Mouse (Mus musculus) hindbrain, embryonic 11.5 days (tissue): ENCODE measurements around the gene Cds1. TPM values are rescaled to one million over a fixed set of nuclear protein-coding genes. Genes with fewer than 3 reads are reported as not detected.

Experiments used
- ATAC-seq: fragments of 200-750 bp; cut with Nextera tagmentation; 2 replicates; pipeline ENCODE4 v1.8.0; 2017; ENCODE audit warnings: mild to moderate bottlenecking, moderate TSS enrichment, moderate library complexity; ENCODE audit not compliant: low FRiP score
- DNase-seq: peaks from one replicate; pipeline ENCODE4 v3.0.0-alpha.2; 2015; ENCODE audit warnings: low spot score
- H3K27ac ChIP-seq: fragments of 300-500 bp; sonication (generic); 2 replicates; pipeline ENCODE4 v1.5.1; 2014; ENCODE audit warnings: mild to moderate bottlenecking, low read depth, low read length
- H3K27me3 ChIP-seq: fragments of 300-500 bp; sonication (generic); 2 replicates; pipeline ENCODE4 v1.6.1; 2014; ENCODE audit warnings: mild to moderate bottlenecking, low read length, moderate library complexity, mixed read lengths; ENCODE audit not compliant: control insufficient read depth, insufficient read depth
- H3K36me3 ChIP-seq: fragments of 300-500 bp; sonication (generic); 2 replicates; pipeline ENCODE4 v1.6.1; 2014; ENCODE audit warnings: mild to moderate bottlenecking, low read length, moderate library complexity, mixed read lengths; ENCODE audit not compliant: control insufficient read depth, insufficient read depth
- H3K4me1 ChIP-seq: fragments of 300-500 bp; sonication (generic); replicated peaks from 2 replicates; pipeline ENCODE4 v1.6.1; 2014; ENCODE audit warnings: low read length, mixed read lengths; ENCODE audit not compliant: control insufficient read depth, insufficient read depth
- H3K4me2 ChIP-seq: fragments of 300-500 bp; sonication (generic); replicated peaks from 2 replicates; pipeline ENCODE4 v1.6.1; 2014; ENCODE audit warnings: mild to moderate bottlenecking, low read depth, low read length
- H3K4me3 ChIP-seq: fragments of 300-500 bp; sonication (generic); 2 replicates; pipeline ENCODE4 v1.5.1; 2014; ENCODE audit warnings: low read depth, low read length
- H3K9ac ChIP-seq: fragments of 300-500 bp; sonication (generic); 2 replicates; pipeline ENCODE4 v1.6.1; 2014; ENCODE audit warnings: low read depth, low read length
- H3K9me3 ChIP-seq: fragments of 300-500 bp; sonication (generic); 2 replicates; pipeline ENCODE4 v1.6.1; 2016; ENCODE audit warnings: low read length; ENCODE audit not compliant: control insufficient read depth
- WGBS: fragments of 180-500 bp; shearing (Covaris S2); extraction: QIAGEN DNeasy Blood & Tissue Kit; methylation state at CpG from one replicate; pipeline ENCODE4 v1.1.7; 2014; 5-methylcytosine and 5-hydroxymethylcytosine counted together
- polyA plus RNA-seq: library from polyadenylated mRNA; unstranded; fragments of >200 nt; fragmentation: Nextera tagmentation; extraction: Ambion mirVana; gene quantifications from 2 replicates; pipeline ENCODE4 v1.2.1, GENCODE M21; 2014

The Cds1 gene
- polyA plus RNA-seq, 1 experiment from 2014 or later: 2.2 TPM

- Histone ChIP-seq H3K4me3 (no peak overlapping the region), H3K4me1 (no peaks in the 10 kb centered on the region), H3K9me3 (no peaks in the 10 kb centered on the region), H3K27me3 (no peaks in the 10 kb centered on the region), H3K9ac (no peak overlapping the region), H3K4me2 (no peak overlapping the region), H3K27ac (no peak overlapping the region), H3K36me3 (no peaks in the 10 kb centered on the region)
- 89% methylated on average over 6 of the region's 6 CpGs for WGBS
- ATAC-seq: no peak
- DNase-seq: no peak
Measured at GRCm38 (mm10) chr5:101811296-101812169, 46.6 kb downstream of the Cds1 start.

- Histone ChIP-seq H3K4me3 (no peak overlapping the region), H3K4me2 (no peak overlapping the region), H3K4me1 (no peaks in the 10 kb centered on the region; the same call in 1 of the 2 replicates), H3K27ac (no peak overlapping the region), H3K9ac (no peak overlapping the region), H3K27me3 (no peaks in the 10 kb centered on the region), H3K36me3 (no peaks in the 10 kb centered on the region), H3K9me3 (no peaks in the 10 kb centered on the region)
- ATAC-seq (no peak), DNase-seq (no peak)
- 53% methylated on average over 7 of the region's 7 CpGs for WGBS
Measured at GRCm38 (mm10) chr5:101816822-101817221, 51.9 kb downstream of the Cds1 start.

GRCm38 (mm10) chr5:101819216-101819615 is 54.3 kb downstream of the Cds1 start:
- Histone ChIP-seq H3K36me3 (no peaks in the 10 kb centered on the region), H3K27me3 (no peaks in the 10 kb centered on the region), H3K9ac (no peak overlapping the region), H3K9me3 (no peaks in the 10 kb centered on the region), H3K27ac (no peak overlapping the region), H3K4me3 (no peak overlapping the region), H3K4me1 (no peaks in the 10 kb centered on the region; the same call in 1 of the 2 replicates), H3K4me2 (no peak overlapping the region)
- DNase-seq: no peak
- no peak for ATAC-seq
- WGBS: 49% methylated on average over 10 of the region's 10 CpGs

- no peak overlapping the region for H3K4me3 ChIP-seq
- H3K36me3 ChIP-seq: no peaks in the 10 kb centered on the region
- no peaks in the 10 kb centered on the region; the same call in 1 of the 2 replicates for H3K4me1 ChIP-seq
- DNase-seq (no peak), ATAC-seq (no peak)
- whole genome bisulfite sequencing: 15% methylated on average over 7 of the region's 7 CpGs
- no peak overlapping the region for H3K4me2 ChIP-seq
- no peak overlapping the region for H3K27ac ChIP-seq
- no peaks in the 10 kb centered on the region for H3K27me3 ChIP-seq
- no peaks in the 10 kb centered on the region for H3K9me3 ChIP-seq
- H3K9ac ChIP-seq: no peak overlapping the region
Measured at GRCm38 (mm10) chr5:101819844-101820243, 54.9 kb downstream of the Cds1 start.

GRCm38 (mm10) chr5:101821052-101821451 is 56.1 kb downstream of the Cds1 start:
- Histone ChIP-seq H3K36me3 (no peaks in the 10 kb centered on the region), H3K27ac (no peak overlapping the region), H3K4me1 (no peaks in the 10 kb centered on the region; the same call in 1 of the 2 replicates), H3K9me3 (no peaks in the 10 kb centered on the region), H3K27me3 (no peaks in the 10 kb centered on the region), H3K4me3 (no peak overlapping the region), H3K4me2 (no peak overlapping the region), H3K9ac (no peak overlapping the region)
- ATAC-seq (no peak), DNase-seq (no peak)
- 60% methylated on average over 8 of the region's 8 CpGs for WGBS

GRCm38 (mm10) chr5:101821491-101822310 is 56.8 kb downstream of the Cds1 start:
- no peak for ATAC-seq
- no peak overlapping the region for H3K4me3 ChIP-seq

GRCm38 (mm10) chr5:101822311-101822670 is 57.4 kb downstream of the Cds1 start:
- WGBS: 46% methylated on average over 6 of the region's 6 CpGs
- Histone ChIP-seq H3K9ac (no peak overlapping the region), H3K4me1 (no peaks in the 10 kb centered on the region; the same call in 1 of the 2 replicates), H3K36me3 (no peaks in the 10 kb centered on the region), H3K4me3 (no peak overlapping the region), H3K9me3 (no peaks in the 10 kb centered on the region), H3K27me3 (no peaks in the 10 kb centered on the region), H3K27ac (no peak overlapping the region), H3K4me2 (no peak overlapping the region)
- DNase-seq (no peak), ATAC-seq (no peak)

More at GRCm38 (mm10) chr5:101821491-101822310, 56.8 kb downstream of the Cds1 start:
- no peak overlapping the region for H3K9ac ChIP-seq
- H3K36me3 ChIP-seq: no peaks in the 10 kb centered on the region
- no peak overlapping the region for H3K4me2 ChIP-seq
- H3K27ac ChIP-seq: no peak overlapping the region
- no peaks in the 10 kb centered on the region; the same call in 1 of the 2 replicates for H3K4me1 ChIP-seq
- no peaks in the 10 kb centered on the region for H3K9me3 ChIP-seq
- no peaks in the 10 kb centered on the region for H3K27me3 ChIP-seq
- WGBS: 56% methylated on average over 17 of the region's 17 CpGs
- DNase-seq: no peak

GRCm38 (mm10) chr5:101825111-101825911 is 60.4 kb downstream of the Cds1 start:
- no peak overlapping the region for H3K4me3 ChIP-seq
- H3K9me3 ChIP-seq: no peaks in the 10 kb centered on the region
- H3K4me2 ChIP-seq: no peak overlapping the region
- no peak overlapping the region for H3K9ac ChIP-seq
- no peak overlapping the region for H3K27ac ChIP-seq
- peak; percentile 26; the same call in 1 of the 2 replicates for ATAC-seq
- WGBS: 17% methylated on average over 13 of the region's 13 CpGs
- no peaks in the 10 kb centered on the region for H3K27me3 ChIP-seq
- DNase-seq: peak; percentile 52
- H3K36me3 ChIP-seq: no peaks in the 10 kb centered on the region
- H3K4me1 ChIP-seq: no peaks in the 10 kb centered on the region; the same call in 1 of the 2 replicates
